Mouse (Mus musculus) urinary bladder, postnatal 10 days (tissue): Measurements from ENCODE around the gene Cnpy2.

Experiments
- DNase-seq: peaks from one replicate; pipeline ENCODE4 v3.0.0; 2022; ENCODE audit warnings: low spot score

The Cnpy2 gene

GRCm38 (mm10) chr10:128368402-128369217, 46.4 kb downstream of the Cnpy2 start, which contains the start of gene Coq10a:
Coq10a (minus strand) TSS chr10:128368997.
- DNase-seq: peak; percentile 53

GRCm38 (mm10) chr10:128369218-128369543, 46.9 kb downstream of the Cnpy2 start:
- DNase-seq: no peak

GRCm38 (mm10) chr10:128369599-128369998, 47.3 kb downstream of the Cnpy2 start:
- DNase-seq: no peak

GRCm38 (mm10) chr10:128370021-128370420, 47.8 kb downstream of the Cnpy2 start:
- DNase-seq: no peak

- no peak for DNase-seq
Observed at GRCm38 (mm10) chr10:128370601-128371000, 48.3 kb downstream of the Cnpy2 start.

- DNase-seq: no peak
Observed at GRCm38 (mm10) chr10:128372142-128372541, 49.9 kb downstream of the Cnpy2 start.

GRCm38 (mm10) chr10:128372989-128373748, 50.9 kb downstream of the Cnpy2 start:
- no peak for DNase-seq

GRCm38 (mm10) chr10:128374393-128374792, 52.1 kb downstream of the Cnpy2 start:
- DNase-seq: no peak

GRCm38 (mm10) chr10:128376099-128376454, 53.8 kb downstream of the Cnpy2 start:
- no peak for DNase-seq

GRCm38 (mm10) chr10:128376455-128377211, 54.4 kb downstream of the Cnpy2 start, which contains the start of gene Ankrd52:
Ankrd52 (plus strand) TSS chr10:128377115.
- peak; percentile 41 for DNase-seq
